Mouse (Mus musculus): ENCODE measurements around the gene Vmn2r94.

DNA sequence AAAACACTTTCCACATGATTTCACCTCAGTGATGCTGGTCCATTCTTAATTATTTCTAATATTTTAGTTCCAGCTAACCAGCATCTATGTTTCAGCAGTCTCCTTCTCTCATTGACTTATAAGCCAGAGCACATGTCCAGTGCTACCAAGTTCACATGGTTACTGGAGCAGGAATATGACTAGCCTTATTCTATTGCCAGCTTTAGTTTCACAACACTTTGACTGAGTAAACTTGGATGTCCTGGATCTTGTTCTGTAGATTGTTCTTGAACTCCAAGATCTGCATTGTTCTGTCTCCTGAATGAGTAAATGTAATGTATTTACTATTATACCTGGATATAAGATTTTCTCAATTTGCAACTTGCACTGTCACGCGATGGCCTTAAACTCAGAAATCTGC, 45.5 kb upstream of the Vmn2r94 start:
- TF ChIP-seq POLR2A (IDR thresholded peaks at IDR 0.05; ENCODE audit: low read depth, low read length), result no peak
- no peak for TF ChIP-seq CTCF (IDR thresholded peaks at IDR 0.05; ENCODE audit: extremely low read depth, insufficient read depth, insufficient read length, insufficient replicate concordance)

Measured in spleen, adult 2 months (tissue).